Mouse (Mus musculus): ENCODE results near the gene Gm12248. TPM values are rescaled to one million over a fixed set of nuclear protein-coding genes. Genes with fewer than 3 reads are reported as not detected.
A peak's percentile ranks its signal among the peaks of the same experiment; 100 is the strongest.
"Not testable (repeated sequence)": the region's sequence is repeated elsewhere in the genome, so short reads cannot be mapped to it uniquely, and the experiment has no call there.

Gm12248 gene
- polyA plus RNA-seq, 1 experiment, result not detected

DNA sequence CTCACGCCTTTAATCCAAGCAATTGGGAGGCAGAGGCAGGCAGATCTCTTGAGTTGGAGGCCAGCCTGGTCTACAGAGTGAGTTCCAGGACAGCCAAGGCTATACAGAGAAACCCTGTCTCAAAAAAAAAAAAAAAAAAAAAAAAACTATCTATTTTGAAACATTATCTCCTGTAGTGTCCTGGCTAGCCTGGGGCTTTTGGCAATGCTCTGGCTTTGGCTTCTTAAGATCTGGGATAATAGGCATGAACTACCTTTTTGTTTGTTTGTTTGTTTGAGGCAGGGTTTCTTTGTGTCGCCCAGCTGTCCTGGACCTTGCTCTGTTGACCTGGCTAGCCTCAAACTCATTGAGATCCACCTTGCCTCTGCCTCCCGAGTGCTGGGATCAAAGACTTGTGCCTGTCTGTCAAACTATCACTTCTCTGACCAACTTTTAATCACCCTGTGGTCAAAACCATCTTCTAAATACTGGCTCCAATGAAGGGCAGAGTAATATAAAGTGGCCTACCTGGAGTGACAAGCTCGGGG lies 8.3 kb upstream of the Gm12248 start:
- TF ChIP-seq POLR2A (IDR thresholded peaks at IDR 0.05; ENCODE audit: borderline replicate concordance, insufficient read depth, low read length) (no peak), CTCF (IDR thresholded peaks at IDR 0.05; ENCODE audit: borderline replicate concordance, insufficient read depth, low read depth, low read length) (no peak)

GRCm38 (mm10) chr11:58100006-58100405 lies 7.1 kb upstream of the Gm12248 start:
- DNase-seq, result no peak
- WGBS, result 96% methylated on average over 2 of the region's 2 CpGs

More for the DNA sequence above, 8.3 kb upstream of the Gm12248 start:
- H3K27ac ChIP-seq (ENCODE audit: insufficient read depth, low read length), result no peak overlapping the region
- H3K4me1 ChIP-seq (ENCODE audit: control insufficient read depth, insufficient read depth, low read length), result peaks cover 5% of the 10 kb centered on the region; the same call in 1 of the 2 replicates
- DNase-seq, result no peak
- WGBS, result 80% methylated on average over 4 of the region's 4 CpGs
- no peak overlapping the region for H3K4me3 ChIP-seq (replicated peaks; ENCODE audit: insufficient read depth, low read depth, low read length)
- no peaks in the 10 kb centered on the region for H3K27me3 ChIP-seq (ENCODE audit: control insufficient read depth, insufficient read depth, low read length)

DNA sequence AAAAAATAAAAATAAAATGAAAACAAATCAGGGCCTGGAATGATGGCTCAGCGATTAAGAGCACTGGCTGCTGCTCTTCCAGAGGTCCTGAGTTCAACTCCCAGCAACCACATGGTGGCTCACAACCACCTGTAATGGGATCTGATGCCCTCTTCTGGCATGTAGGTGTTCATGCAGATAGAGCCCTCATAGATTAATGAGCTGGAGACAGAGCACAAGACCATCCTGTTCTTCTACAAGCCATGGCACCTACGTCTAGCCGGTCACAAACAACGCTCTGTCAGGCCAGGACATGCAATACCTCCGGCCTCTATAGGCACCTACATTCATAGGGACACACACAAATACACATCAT lies 5.4 kb upstream of the Gm12248 start:
- DNase-seq; H3K27me3 ChIP-seq (ENCODE audit: control insufficient read depth, insufficient read depth, low read length); H3K4me1 ChIP-seq (ENCODE audit: control insufficient read depth, insufficient read depth, low read length); H3K27ac ChIP-seq (ENCODE audit: insufficient read depth, low read length); H3K4me3 ChIP-seq (replicated peaks; ENCODE audit: insufficient read depth, low read depth, low read length): not testable (repeated sequence)
- 85% methylated on average over 5 of the region's 5 CpGs for WGBS
- TF ChIP-seq CTCF (IDR thresholded peaks at IDR 0.05; ENCODE audit: borderline replicate concordance, insufficient read depth, low read depth, low read length), result peak; percentile 22; the same call in 1 of the 2 replicates

More at GRCm38 (mm10) chr11:58100006-58100405, 7.1 kb upstream of the Gm12248 start:
- H3K27ac ChIP-seq (ENCODE audit: insufficient read depth, low read length), result no peak overlapping the region
- H3K4me1 ChIP-seq (ENCODE audit: control insufficient read depth, insufficient read depth, low read length), result peaks cover 5% of the 10 kb centered on the region; the same call in 1 of the 2 replicates
- H3K27me3 ChIP-seq (ENCODE audit: control insufficient read depth, insufficient read depth, low read length), result no peaks in the 10 kb centered on the region
- TF ChIP-seq CTCF (IDR thresholded peaks at IDR 0.05; ENCODE audit: borderline replicate concordance, insufficient read depth, low read depth, low read length) (no peak), POLR2A (IDR thresholded peaks at IDR 0.05; ENCODE audit: borderline replicate concordance, insufficient read depth, low read length) (no peak)
- no peak overlapping the region for H3K4me3 ChIP-seq (replicated peaks; ENCODE audit: insufficient read depth, low read depth, low read length)

GRCm38 (mm10) chr11:58097621-58098365 lies 4.9 kb upstream of the Gm12248 start:
- TF ChIP-seq CTCF (IDR thresholded peaks at IDR 0.05; ENCODE audit: borderline replicate concordance, insufficient read depth, low read depth, low read length) (no peak), POLR2A (IDR thresholded peaks at IDR 0.05; ENCODE audit: borderline replicate concordance, insufficient read depth, low read length) (no peak)
- under 1% methylated on average over 36 of the region's 38 CpGs for WGBS
- Histone ChIP-seq H3K27ac (ENCODE audit: insufficient read depth, low read length) (no peak overlapping the region), H3K4me3 (replicated peaks; ENCODE audit: insufficient read depth, low read depth, low read length) (peak overlapping the region; percentile 51), H3K4me1 (ENCODE audit: control insufficient read depth, insufficient read depth, low read length) (peaks cover 3% of the 10 kb centered on the region; the same call in 1 of the 2 replicates), H3K27me3 (ENCODE audit: control insufficient read depth, insufficient read depth, low read length) (no peaks in the 10 kb centered on the region)
- DNase-seq, result peak in 1 of 2 experiments; percentile 75

DNA sequence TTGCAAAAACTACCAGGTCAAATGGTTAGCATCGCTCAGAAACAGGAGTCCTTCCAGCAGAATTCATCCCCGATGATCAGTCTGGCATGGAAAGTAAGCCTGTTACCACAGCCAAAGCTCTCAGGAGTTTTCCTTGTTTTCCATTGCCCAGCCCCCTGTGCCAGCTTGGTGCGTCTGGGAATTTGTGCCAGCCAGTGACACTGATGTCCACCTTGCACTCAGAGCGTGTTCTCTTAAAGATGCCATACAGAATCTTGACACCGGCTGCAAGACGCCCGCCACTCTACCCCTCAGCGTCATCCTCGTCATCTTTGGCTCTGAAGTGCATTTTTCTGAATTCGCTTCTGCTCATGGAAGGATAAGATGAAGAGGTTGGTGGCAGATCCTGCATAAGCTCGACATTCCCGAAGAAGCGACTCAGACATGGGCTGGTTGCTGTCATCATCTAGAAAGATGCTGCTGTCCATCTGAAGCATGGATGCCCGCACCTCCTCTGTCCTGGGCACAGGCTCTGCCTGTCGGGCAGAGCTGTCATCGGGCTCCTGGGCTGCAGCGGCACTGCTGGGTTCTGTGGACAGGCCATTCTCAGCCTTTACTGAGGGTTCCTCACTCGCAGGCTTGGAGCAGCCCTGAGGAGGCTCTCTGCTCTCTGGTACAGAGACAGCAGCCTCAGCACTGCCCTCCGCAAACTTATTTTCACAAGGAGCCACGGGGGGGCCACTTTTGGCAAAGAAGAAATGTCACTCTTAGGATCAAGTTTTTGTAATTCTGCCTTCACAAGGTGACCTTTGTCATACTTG lies 4.1 kb upstream of the Gm12248 start:
- Histone ChIP-seq H3K27ac (ENCODE audit: insufficient read depth, low read length) (peak overlapping the region; percentile 10; the same call in 1 of the 2 replicates), H3K27me3 (ENCODE audit: control insufficient read depth, insufficient read depth, low read length) (no peaks in the 10 kb centered on the region), H3K4me3 (replicated peaks; ENCODE audit: insufficient read depth, low read depth, low read length) (peak overlapping the region; percentile 51), H3K4me1 (ENCODE audit: control insufficient read depth, insufficient read depth, low read length) (peaks cover 8% of the 10 kb centered on the region; the same call in 1 of the 2 replicates)
- WGBS, result 3% methylated on average over 20 of the region's 20 CpGs
- TF ChIP-seq CTCF (IDR thresholded peaks at IDR 0.05; ENCODE audit: borderline replicate concordance, insufficient read depth, low read depth, low read length), result no peak
- no peak for TF ChIP-seq POLR2A (IDR thresholded peaks at IDR 0.05; ENCODE audit: borderline replicate concordance, insufficient read depth, low read length)
- DNase-seq, result peak; percentile 71

- DNase-seq, result no peak
- 92% methylated on average over 5 of the region's 5 CpGs for WGBS
Measured at GRCm38 (mm10) chr11:58096160-58096559, 3.2 kb upstream of the Gm12248 start.

GRCm38 (mm10) chr11:58095561-58095960 lies 2.6 kb upstream of the Gm12248 start:
- no peak overlapping the region for H3K4me3 ChIP-seq (replicated peaks; ENCODE audit: insufficient read depth, low read depth, low read length)
- no peak overlapping the region for H3K27ac ChIP-seq (ENCODE audit: insufficient read depth, low read length)
- TF ChIP-seq CTCF (IDR thresholded peaks at IDR 0.05; ENCODE audit: borderline replicate concordance, insufficient read depth, low read depth, low read length), result no peak
- no peak for TF ChIP-seq POLR2A (IDR thresholded peaks at IDR 0.05; ENCODE audit: borderline replicate concordance, insufficient read depth, low read length)
- WGBS, result 96% methylated on average over 1 of the region's 1 CpGs
- no peak for DNase-seq
- no peaks in the 10 kb centered on the region for H3K27me3 ChIP-seq (ENCODE audit: control insufficient read depth, insufficient read depth, low read length)
- H3K4me1 ChIP-seq (ENCODE audit: control insufficient read depth, insufficient read depth, low read length), result peaks cover 8% of the 10 kb centered on the region; the same call in 1 of the 2 replicates

More at GRCm38 (mm10) chr11:58096160-58096559, 3.2 kb upstream of the Gm12248 start:
- no peak overlapping the region for H3K27ac ChIP-seq (ENCODE audit: insufficient read depth, low read length)
- TF ChIP-seq POLR2A (IDR thresholded peaks at IDR 0.05; ENCODE audit: borderline replicate concordance, insufficient read depth, low read length), result no peak
- H3K27me3 ChIP-seq (ENCODE audit: control insufficient read depth, insufficient read depth, low read length), result no peaks in the 10 kb centered on the region
- H3K4me1 ChIP-seq (ENCODE audit: control insufficient read depth, insufficient read depth, low read length), result peaks cover 8% of the 10 kb centered on the region; the same call in 1 of the 2 replicates
- no peak overlapping the region for H3K4me3 ChIP-seq (replicated peaks; ENCODE audit: insufficient read depth, low read depth, low read length)

Measured in cerebellum, adult 2 months (tissue).